Mouse (Mus musculus): ENCODE data around the gene Spata1.
"Not testable (repeated sequence)": the region's sequence is repeated elsewhere in the genome, so short reads cannot be mapped to it uniquely, and the experiment has no call there.

Spata1 gene

GRCm38 (mm10) chr3:146450371-146450841 is 49.1 kb downstream of the Spata1 start:
- DNase-seq = peak; percentile 96

GRCm38 (mm10) chr3:146449745-146450250 is 49.8 kb downstream of the Spata1 start, which contains the start of gene Ctbs:
Ctbs (plus strand) TSS chr3:146449795.
- no peak for DNase-seq

- peak; percentile 52 for DNase-seq
These were observed 50.6 kb downstream of the Spata1 start for GRCm38 (mm10) chr3:146448969-146449368.

- no peak for DNase-seq
These were observed 51.2 kb downstream of the Spata1 start for GRCm38 (mm10) chr3:146448372-146448771.

- DNase-seq = no peak
These were observed 52.0 kb downstream of the Spata1 start for GRCm38 (mm10) chr3:146447598-146447997.

- DNase-seq = no peak
These were observed 52.4 kb downstream of the Spata1 start for GRCm38 (mm10) chr3:146447156-146447555.

GRCm38 (mm10) chr3:146444880-146445279 is 54.7 kb downstream of the Spata1 start:
- no peak for DNase-seq

- DNase-seq = peak; percentile 67
These were observed 56.2 kb downstream of the Spata1 start for GRCm38 (mm10) chr3:146443380-146443779.

GRCm38 (mm10) chr3:146442936-146443335 is 56.6 kb downstream of the Spata1 start:
- peak; percentile 53 for DNase-seq

GRCm38 (mm10) chr3:146442484-146442883 is 57.1 kb downstream of the Spata1 start:
- no peak for DNase-seq

GRCm38 (mm10) chr3:146440422-146440821 is 59.1 kb downstream of the Spata1 start:
- no peak for DNase-seq

GRCm38 (mm10) chr3:146440011-146440410 is 59.5 kb downstream of the Spata1 start:
- DNase-seq = no peak

GRCm38 (mm10) chr3:146436114-146436513 is 63.4 kb downstream of the Spata1 start:
- no peak for DNase-seq

GRCm38 (mm10) chr3:146435533-146435932 is 64.0 kb downstream of the Spata1 start:
- DNase-seq = no peak

- DNase-seq = no peak
These were observed 64.9 kb downstream of the Spata1 start for GRCm38 (mm10) chr3:146434686-146435085.

- no peak for DNase-seq
These were observed 65.7 kb downstream of the Spata1 start for GRCm38 (mm10) chr3:146433681-146434350.

GRCm38 (mm10) chr3:146433063-146433462 is 66.5 kb downstream of the Spata1 start:
- not testable (repeated sequence) for DNase-seq

- no peak for DNase-seq
These were observed 73.1 kb downstream of the Spata1 start for GRCm38 (mm10) chr3:146426489-146426888.

GRCm38 (mm10) chr3:146425902-146426301 is 73.7 kb downstream of the Spata1 start:
- no peak for DNase-seq

GRCm38 (mm10) chr3:146424306-146424900 is 75.2 kb downstream of the Spata1 start:
- peak; percentile 33 for DNase-seq

GRCm38 (mm10) chr3:146423710-146424109 is 75.8 kb downstream of the Spata1 start:
- DNase-seq = no peak

GRCm38 (mm10) chr3:146421787-146422186 is 77.8 kb downstream of the Spata1 start:
- no peak for DNase-seq

GRCm38 (mm10) chr3:146419992-146420537 is 79.5 kb downstream of the Spata1 start:
- no peak for DNase-seq

GRCm38 (mm10) chr3:146419534-146419933 is 80.0 kb downstream of the Spata1 start:
- DNase-seq = no peak
